Mouse (Mus musculus): ENCODE measurements at regions not wholly inside any gene's neighbourhood (a gene's known extent, or its start where the extent isn't known, plus 50 kb on each side); places are given as distances from the start of the nearest gene placed in this dataset.

- no peaks in the 10 kb centered on the region for H3K9me3 ChIP-seq (ENCODE audit: control insufficient read depth, low read length)
- no peak for ATAC-seq (ENCODE audit: insufficient read depth, low FRiP score, low TSS enrichment)
- 75% methylated on average over 3 of the region's 3 CpGs for WGBS
- no peak overlapping the region for H3K4me3 ChIP-seq (ENCODE audit: low read depth, low read length)
- H3K36me3 ChIP-seq (ENCODE audit: control insufficient read depth, insufficient read depth, low read length): no peaks in the 10 kb centered on the region
- H3K4me2 ChIP-seq (ENCODE audit: low read depth): no peak overlapping the region
- H3K27me3 ChIP-seq (ENCODE audit: control insufficient read depth, insufficient read depth, low read length): no peaks in the 10 kb centered on the region
- H3K4me1 ChIP-seq (ENCODE audit: control insufficient read depth, insufficient read depth, low read length): peaks cover 4% of the 10 kb centered on the region; the same call in 1 of the 2 replicates
- no peak for DNase-seq (ENCODE audit: low spot score)
- no peak overlapping the region for H3K9ac ChIP-seq (ENCODE audit: low read length)
- no peak overlapping the region for H3K27ac ChIP-seq (ENCODE audit: low read depth, low read length)
Measured at GRCm38 (mm10) chr15:96132636-96133035, 154.7 kb upstream of the Arid2 start.

GRCm38 (mm10) chr15:96135250-96135731 lies 152.0 kb upstream of the Arid2 start:
- H3K4me1 ChIP-seq (ENCODE audit: control insufficient read depth, insufficient read depth, low read length): peaks cover 4% of the 10 kb centered on the region; the same call in 1 of the 2 replicates
- no peak overlapping the region for H3K9ac ChIP-seq (ENCODE audit: low read length)
- no peak overlapping the region for H3K4me3 ChIP-seq (ENCODE audit: low read depth, low read length)
- DNase-seq (ENCODE audit: low spot score) (peak; percentile 48), ATAC-seq (ENCODE audit: insufficient read depth, low FRiP score, low TSS enrichment) (peak; percentile 67; the same call in 1 of the 2 replicates)
- H3K4me2 ChIP-seq (ENCODE audit: low read depth): peak overlapping the region; percentile 25
- H3K27ac ChIP-seq (ENCODE audit: low read depth, low read length): no peak overlapping the region
- H3K9me3 ChIP-seq (ENCODE audit: control insufficient read depth, low read length): no peaks in the 10 kb centered on the region
- no peaks in the 10 kb centered on the region for H3K27me3 ChIP-seq (ENCODE audit: control insufficient read depth, insufficient read depth, low read length)
- H3K36me3 ChIP-seq (ENCODE audit: control insufficient read depth, insufficient read depth, low read length): no peaks in the 10 kb centered on the region
- WGBS: 18% methylated on average over 13 of the region's 13 CpGs

DNA sequence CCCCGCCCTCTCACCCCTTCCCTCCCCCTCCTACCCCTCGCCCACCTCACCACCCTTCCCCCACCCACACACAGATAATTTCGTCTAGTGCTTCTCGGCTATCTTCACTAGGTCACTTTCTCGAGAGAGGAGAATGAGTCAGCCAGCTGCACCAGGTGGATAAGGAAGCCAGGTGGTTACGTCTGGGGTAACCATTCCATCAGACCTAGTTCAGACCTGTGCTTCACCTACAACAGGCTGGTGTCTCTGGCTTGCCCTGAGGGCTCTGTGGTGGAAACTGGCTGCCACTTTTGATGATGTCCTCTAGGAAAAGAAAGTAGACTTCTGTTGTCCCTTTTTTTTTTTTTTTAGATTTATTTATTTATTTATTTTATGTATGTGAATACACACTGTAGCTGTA lies 151.5 kb upstream of the Arid2 start:
- Histone ChIP-seq H3K9me3 (ENCODE audit: control insufficient read depth, low read length) (no peaks in the 10 kb centered on the region), H3K4me1 (ENCODE audit: control insufficient read depth, insufficient read depth, low read length) (peaks cover 4% of the 10 kb centered on the region; the same call in 1 of the 2 replicates), H3K27ac (ENCODE audit: low read depth, low read length) (no peak overlapping the region), H3K27me3 (ENCODE audit: control insufficient read depth, insufficient read depth, low read length) (no peaks in the 10 kb centered on the region), H3K4me2 (ENCODE audit: low read depth) (no peak overlapping the region), H3K36me3 (ENCODE audit: control insufficient read depth, insufficient read depth, low read length) (no peaks in the 10 kb centered on the region), H3K9ac (ENCODE audit: low read length) (no peak overlapping the region), H3K4me3 (ENCODE audit: low read depth, low read length) (no peak overlapping the region)
- 48% methylated on average over 5 of the region's 6 CpGs for WGBS
- ATAC-seq (ENCODE audit: insufficient read depth, low FRiP score, low TSS enrichment) (no peak), DNase-seq (ENCODE audit: low spot score) (no peak)

DNA sequence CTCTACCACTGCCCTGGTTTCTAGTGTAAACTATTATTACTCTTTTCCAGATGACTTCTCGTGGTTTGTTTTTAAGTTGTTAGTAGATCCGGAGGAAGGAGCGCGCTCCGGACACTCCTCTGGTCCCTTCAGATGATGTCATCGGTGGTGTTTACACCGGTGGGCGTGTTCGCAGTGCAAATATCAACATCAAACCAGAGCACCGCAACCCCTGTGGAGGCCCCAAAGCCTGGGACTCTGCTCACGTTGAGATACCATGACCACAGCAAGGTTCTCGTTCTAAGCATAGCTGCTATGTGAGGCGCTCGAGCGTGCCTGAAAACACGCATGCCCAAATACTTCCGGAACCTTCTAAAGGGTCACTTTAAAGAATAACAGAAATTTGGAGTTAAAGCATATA lies 149.8 kb upstream of the Arid2 start:
- DNase-seq (ENCODE audit: low spot score) (no peak), ATAC-seq (ENCODE audit: insufficient read depth, low FRiP score, low TSS enrichment) (no peak)
- H3K36me3 ChIP-seq (ENCODE audit: control insufficient read depth, insufficient read depth, low read length): no peaks in the 10 kb centered on the region
- H3K4me3 ChIP-seq (ENCODE audit: low read depth, low read length): no peak overlapping the region
- H3K27ac ChIP-seq (ENCODE audit: low read depth, low read length): no peak overlapping the region
- H3K4me1 ChIP-seq (ENCODE audit: control insufficient read depth, insufficient read depth, low read length): peaks cover 4% of the 10 kb centered on the region; the same call in 1 of the 2 replicates
- WGBS: 92% methylated on average over 17 of the region's 17 CpGs
- no peak overlapping the region for H3K9ac ChIP-seq (ENCODE audit: low read length)
- H3K27me3 ChIP-seq (ENCODE audit: control insufficient read depth, insufficient read depth, low read length): no peaks in the 10 kb centered on the region
- no peak overlapping the region for H3K4me2 ChIP-seq (ENCODE audit: low read depth)
- no peaks in the 10 kb centered on the region for H3K9me3 ChIP-seq (ENCODE audit: control insufficient read depth, low read length)

DNA sequence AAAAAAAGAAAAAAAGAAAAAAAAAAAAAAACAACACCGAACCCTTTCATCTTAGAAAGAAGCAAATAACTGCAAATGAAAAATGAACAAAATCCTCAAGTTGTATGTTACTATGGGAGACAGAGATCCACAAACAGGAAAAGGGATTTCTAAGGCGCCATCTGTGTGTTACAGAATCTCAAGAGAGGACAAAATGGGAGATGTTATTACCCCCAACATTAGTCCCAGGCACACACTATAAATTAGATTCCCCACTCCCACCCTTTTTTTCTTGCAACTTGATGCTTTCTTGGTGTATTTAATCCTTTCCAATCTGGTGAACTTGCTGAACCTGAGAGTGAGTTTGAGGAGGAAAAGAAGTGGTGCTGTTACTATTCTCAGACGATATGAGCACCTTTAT lies 149.4 kb upstream of the Arid2 start:
- H3K9me3 ChIP-seq (ENCODE audit: control insufficient read depth, low read length): no peaks in the 10 kb centered on the region
- WGBS: 95% methylated on average over 3 of the region's 3 CpGs
- no peaks in the 10 kb centered on the region for H3K36me3 ChIP-seq (ENCODE audit: control insufficient read depth, insufficient read depth, low read length)
- no peak overlapping the region for H3K27ac ChIP-seq (ENCODE audit: low read depth, low read length)
- H3K4me3 ChIP-seq (ENCODE audit: low read depth, low read length): no peak overlapping the region
- DNase-seq (ENCODE audit: low spot score) (no peak), ATAC-seq (ENCODE audit: insufficient read depth, low FRiP score, low TSS enrichment) (no peak)
- H3K27me3 ChIP-seq (ENCODE audit: control insufficient read depth, insufficient read depth, low read length): no peaks in the 10 kb centered on the region
- peaks cover 4% of the 10 kb centered on the region; the same call in 1 of the 2 replicates for H3K4me1 ChIP-seq (ENCODE audit: control insufficient read depth, insufficient read depth, low read length)
- no peak overlapping the region for H3K9ac ChIP-seq (ENCODE audit: low read length)
- H3K4me2 ChIP-seq (ENCODE audit: low read depth): no peak overlapping the region

DNA sequence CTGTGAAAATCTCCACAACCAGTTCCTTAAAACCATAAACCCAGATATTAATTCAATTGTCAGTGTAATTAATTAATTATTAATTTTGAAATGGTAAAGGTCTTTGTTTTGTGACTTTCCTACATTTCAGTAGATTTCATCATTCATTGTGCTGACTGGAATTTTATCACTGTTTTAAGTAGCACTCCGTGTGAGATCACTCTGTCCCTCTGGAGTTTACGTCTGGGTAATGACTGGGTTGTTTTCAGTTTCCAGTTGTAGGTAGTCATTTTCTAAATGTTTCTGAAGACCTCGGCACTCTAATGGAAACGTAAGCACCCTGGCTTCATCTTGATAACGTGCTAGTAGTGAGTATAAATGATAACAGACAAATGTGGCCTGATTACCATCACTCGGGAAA lies 133.8 kb upstream of the Arid2 start:
- Histone ChIP-seq H3K9ac (ENCODE audit: low read length) (no peak overlapping the region), H3K27me3 (ENCODE audit: control insufficient read depth, insufficient read depth, low read length) (no peaks in the 10 kb centered on the region), H3K27ac (ENCODE audit: low read depth, low read length) (no peak overlapping the region), H3K9me3 (ENCODE audit: control insufficient read depth, low read length) (no peaks in the 10 kb centered on the region), H3K36me3 (ENCODE audit: control insufficient read depth, insufficient read depth, low read length) (no peaks in the 10 kb centered on the region), H3K4me3 (ENCODE audit: low read depth, low read length) (no peak overlapping the region), H3K4me2 (ENCODE audit: low read depth) (no peak overlapping the region), H3K4me1 (ENCODE audit: control insufficient read depth, insufficient read depth, low read length) (no peaks in the 10 kb centered on the region)
- DNase-seq (ENCODE audit: low spot score) (no peak), ATAC-seq (ENCODE audit: insufficient read depth, low FRiP score, low TSS enrichment) (no peak)
- WGBS: 87% methylated on average over 6 of the region's 6 CpGs

- 93% methylated on average over 4 of the region's 4 CpGs for WGBS
Measured at GRCm38 (mm10) chr15:96158321-96158720, 129.0 kb upstream of the Arid2 start.

DNA sequence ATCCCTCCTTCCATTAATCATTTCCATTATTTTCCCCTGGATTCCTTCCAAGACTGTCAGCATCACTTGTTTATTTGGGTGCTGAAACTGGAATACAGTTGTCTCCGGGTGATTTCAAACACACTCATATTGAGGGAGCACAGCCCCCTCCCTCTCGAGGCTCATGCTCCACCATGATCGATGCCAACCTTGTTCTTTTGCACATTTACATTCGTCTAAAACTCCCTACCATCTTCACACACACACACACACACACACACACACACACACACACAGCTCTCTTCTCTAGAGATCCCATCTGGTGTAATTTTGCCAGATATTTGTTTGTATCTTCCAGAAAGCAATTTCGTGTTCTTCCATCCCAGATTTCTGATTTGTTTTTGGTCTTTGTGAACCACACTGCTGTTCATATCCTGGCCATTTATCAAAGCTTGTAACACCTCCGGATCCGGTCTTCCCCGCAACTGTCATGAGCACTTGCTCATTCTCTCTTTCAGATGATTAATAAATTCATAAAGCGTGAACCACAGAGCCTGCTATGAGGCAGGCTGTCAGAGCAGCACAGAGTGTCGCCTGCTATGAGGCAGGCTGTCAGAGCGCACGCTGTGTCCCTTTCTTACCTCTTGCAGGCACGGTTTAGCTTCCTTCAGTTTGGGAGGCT lies 122.4 kb upstream of the Arid2 start:
- H3K27me3 ChIP-seq (ENCODE audit: control insufficient read depth, insufficient read depth, low read length): no peaks in the 10 kb centered on the region
- H3K9me3 ChIP-seq (ENCODE audit: control insufficient read depth, low read length): no peaks in the 10 kb centered on the region
- H3K9ac ChIP-seq (ENCODE audit: low read length): no peak overlapping the region
- DNase-seq (ENCODE audit: low spot score): no peak
- no peak overlapping the region for H3K4me3 ChIP-seq (ENCODE audit: low read depth, low read length)
- no peak overlapping the region for H3K4me2 ChIP-seq (ENCODE audit: low read depth)
- H3K4me1 ChIP-seq (ENCODE audit: control insufficient read depth, insufficient read depth, low read length): no peaks in the 10 kb centered on the region
- no peak for ATAC-seq (ENCODE audit: insufficient read depth, low FRiP score, low TSS enrichment)
- no peaks in the 10 kb centered on the region for H3K36me3 ChIP-seq (ENCODE audit: control insufficient read depth, insufficient read depth, low read length)
- H3K27ac ChIP-seq (ENCODE audit: low read depth, low read length): no peak overlapping the region
- WGBS: 77% methylated on average over 13 of the region's 13 CpGs

More at GRCm38 (mm10) chr15:96158321-96158720, 129.0 kb upstream of the Arid2 start:
- Histone ChIP-seq H3K4me2 (ENCODE audit: low read depth) (no peak overlapping the region), H3K4me3 (ENCODE audit: low read depth, low read length) (no peak overlapping the region), H3K27ac (ENCODE audit: low read depth, low read length) (no peak overlapping the region), H3K36me3 (ENCODE audit: control insufficient read depth, insufficient read depth, low read length) (no peaks in the 10 kb centered on the region), H3K9me3 (ENCODE audit: control insufficient read depth, low read length) (no peaks in the 10 kb centered on the region), H3K4me1 (ENCODE audit: control insufficient read depth, insufficient read depth, low read length) (no peaks in the 10 kb centered on the region), H3K9ac (ENCODE audit: low read length) (no peak overlapping the region), H3K27me3 (ENCODE audit: control insufficient read depth, insufficient read depth, low read length) (no peaks in the 10 kb centered on the region)
- ATAC-seq (ENCODE audit: insufficient read depth, low FRiP score, low TSS enrichment) (no peak), DNase-seq (ENCODE audit: low spot score) (no peak)

DNA sequence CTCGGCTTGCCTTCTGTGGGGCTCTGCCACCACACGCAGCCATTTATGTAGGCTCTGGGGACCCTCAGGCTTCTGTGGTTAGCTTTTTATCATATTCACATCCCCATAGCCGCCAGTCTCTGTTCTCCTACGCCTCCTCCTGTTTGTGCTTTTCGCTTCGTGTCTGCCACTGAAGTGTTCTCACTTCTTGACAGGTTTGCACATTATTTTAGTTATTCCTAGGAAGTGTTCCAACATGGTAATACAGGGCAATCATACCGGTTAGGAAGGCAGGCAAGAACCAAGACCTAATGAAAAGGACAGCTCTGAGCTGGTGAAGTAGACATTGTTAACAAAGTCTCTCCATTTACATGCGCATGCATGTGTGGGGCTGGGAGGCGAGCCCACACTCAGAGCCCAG lies 120.1 kb upstream of the Arid2 start:
- no peak overlapping the region for H3K9ac ChIP-seq (ENCODE audit: low read length)
- WGBS: 83% methylated on average over 9 of the region's 9 CpGs
- no peak overlapping the region for H3K27ac ChIP-seq (ENCODE audit: low read depth, low read length)
- ATAC-seq (ENCODE audit: insufficient read depth, low FRiP score, low TSS enrichment): no peak
- no peaks in the 10 kb centered on the region for H3K4me1 ChIP-seq (ENCODE audit: control insufficient read depth, insufficient read depth, low read length)
- DNase-seq (ENCODE audit: low spot score): no peak
- H3K4me2 ChIP-seq (ENCODE audit: low read depth): no peak overlapping the region
- no peaks in the 10 kb centered on the region for H3K9me3 ChIP-seq (ENCODE audit: control insufficient read depth, low read length)
- no peaks in the 10 kb centered on the region for H3K36me3 ChIP-seq (ENCODE audit: control insufficient read depth, insufficient read depth, low read length)
- no peak overlapping the region for H3K4me3 ChIP-seq (ENCODE audit: low read depth, low read length)
- no peaks in the 10 kb centered on the region for H3K27me3 ChIP-seq (ENCODE audit: control insufficient read depth, insufficient read depth, low read length)

All from neural tube, embryonic 11.5 days (tissue).